Mouse (Mus musculus) liver, adult 2 months (tissue): ENCODE results near the gene Macf1. TPM values are rescaled to one million over a fixed set of nuclear protein-coding genes. Genes with fewer than 3 reads are reported as not detected.

Experiments
- DNase-seq: peaks from one replicate; pipeline ENCODE4 v3.0.0-alpha.2; 2011; ENCODE audit warnings: low read depth, low spot score; ENCODE audit errors: extremely low read depth
- H3K27ac ChIP-seq: fragments of 200-500 bp; replicated peaks from 2 replicates; pipeline ENCODE4 v1.5.1; 2012; ENCODE audit warnings: low read depth, mild to moderate bottlenecking, control low read depth, inconsistent platforms, low read length; ENCODE audit not compliant: insufficient read depth
- H3K27me3 ChIP-seq: fragments of 200-500 bp; 2 replicates; pipeline ENCODE4 v1.6.1; 2012; ENCODE audit warnings: mild to moderate bottlenecking, moderate library complexity, low read length, inconsistent platforms; ENCODE audit not compliant: control insufficient read depth, insufficient read depth
- H3K36me3 ChIP-seq: fragments of 200-500 bp; 2 replicates; pipeline ENCODE4 v1.6.1; 2012; ENCODE audit warnings: low read length, inconsistent platforms; ENCODE audit not compliant: control insufficient read depth, insufficient read depth
- H3K4me1 ChIP-seq: fragments of 200-500 bp; 2 replicates; pipeline ENCODE4 v1.6.1; 2011; ENCODE audit warnings: low read length; ENCODE audit not compliant: control insufficient read depth, insufficient read depth
- H3K4me3 ChIP-seq: fragments of 200-500 bp; 2 replicates; pipeline ENCODE4 v1.5.1; 2011; ENCODE audit warnings: low read depth, mild to moderate bottlenecking, control low read depth, low read length, moderate library complexity; ENCODE audit not compliant: insufficient read depth
- H3K79me2 ChIP-seq: fragments of 200-500 bp; 2 replicates; pipeline ENCODE4 v1.6.1; 2012; ENCODE audit warnings: inconsistent platforms, mild to moderate bottlenecking, low read length, moderate library complexity; ENCODE audit not compliant: control insufficient read depth, insufficient read depth
- H3K9ac ChIP-seq: fragments of 200-500 bp; 2 replicates; pipeline ENCODE4 v1.6.1; 2012; ENCODE audit warnings: low read depth, mild to moderate bottlenecking, control low read depth, inconsistent platforms, low read length
- CTCF ChIP-seq: fragments of 200-500 bp; IDR thresholded peaks from 2 replicates; pipeline ENCODE4 v1.5.1; 2011; ENCODE audit warnings: low read depth, low read length, control low read depth
- POLR2A ChIP-seq: fragments of 200-500 bp; IDR thresholded peaks from 2 replicates; pipeline ENCODE4 v1.6.1; 2011; ENCODE audit warnings: low read length, control low read depth; ENCODE audit not compliant: insufficient read depth; ENCODE audit errors: extremely low read depth
- WGBS: fragments of 180-500 bp; shearing (Covaris S2); methylation state at CpG from one replicate; pipeline ENCODE4 v1.1.7; 2018; 5-methylcytosine and 5-hydroxymethylcytosine counted together
- polyA plus RNA-seq: library from polyadenylated mRNA; depleted of rRNA; stranded (reverse); fragments of >200 nt; gene quantifications from 2 replicates; pipeline ENCODE4 v1.2.3, GENCODE M21; 2012; rRNA removed
- total RNA-seq: library from RNA; depleted of rRNA; stranded (reverse); fragments of >200 nt; gene quantifications from 2 replicates; pipeline ENCODE4 v1.2.3, GENCODE M21; 2014; rRNA removed

The Macf1 gene
- total and polyA plus RNA-seq, 2 experiments = 16.6 to 70.7 TPM

DNA sequence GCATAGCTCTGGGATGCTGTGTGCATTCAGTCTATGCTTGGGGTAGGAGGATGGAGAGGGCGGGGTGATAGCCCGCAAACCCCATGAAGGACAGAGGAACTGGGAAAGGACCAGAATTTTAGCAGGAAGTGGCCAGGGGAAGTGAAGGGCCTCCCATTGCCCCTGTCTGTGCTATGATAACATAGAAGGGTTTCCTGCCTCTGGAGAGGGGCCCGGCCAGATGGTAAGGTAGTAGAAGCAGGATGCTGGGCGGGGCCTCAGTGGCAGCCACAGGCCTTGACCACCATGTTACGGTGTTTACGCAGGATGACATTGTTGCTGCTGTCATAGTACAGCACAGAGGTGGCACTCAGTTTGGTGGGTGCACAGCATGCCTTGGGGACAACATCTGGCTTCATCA lies 371.1 kb downstream of the Macf1 start:
- Histone ChIP-seq H3K4me1 (no peaks in the 10 kb centered on the region), H3K27ac (no peak overlapping the region), H3K4me3 (no peak overlapping the region), H3K79me2 (no peaks in the 10 kb centered on the region), H3K9ac (no peak overlapping the region), H3K36me3 (no peaks in the 10 kb centered on the region), H3K27me3 (no peaks in the 10 kb centered on the region)
- TF ChIP-seq POLR2A (no peak), CTCF (no peak)
- no peak for DNase-seq
- 88% methylated on average over 6 of the region's 6 CpGs for WGBS

DNA sequence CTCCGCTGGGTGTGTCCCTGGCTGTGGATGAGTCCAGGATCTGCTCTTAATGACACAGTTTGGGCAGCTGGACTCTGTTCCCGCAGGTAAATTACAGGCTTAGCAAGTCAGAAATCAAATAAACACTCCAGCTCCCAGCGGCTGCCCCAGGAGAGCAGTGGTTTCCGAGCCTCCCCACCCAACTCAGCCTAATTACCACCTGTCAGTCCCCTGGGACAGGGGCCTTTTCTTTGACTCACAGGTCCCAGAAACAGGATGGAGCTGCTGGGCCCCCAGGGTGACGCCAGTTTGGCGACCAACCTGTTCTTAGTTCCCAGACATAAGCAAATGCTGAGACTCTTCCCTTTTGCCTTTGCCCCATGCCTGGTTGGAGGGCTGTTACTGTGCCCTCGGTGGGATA lies 372.3 kb downstream of the Macf1 start:
- Histone ChIP-seq H3K36me3 (no peaks in the 10 kb centered on the region), H3K4me3 (no peak overlapping the region), H3K79me2 (no peaks in the 10 kb centered on the region), H3K27ac (no peak overlapping the region), H3K27me3 (no peaks in the 10 kb centered on the region), H3K9ac (no peak overlapping the region), H3K4me1 (no peaks in the 10 kb centered on the region)
- no peak for DNase-seq
- no peak for TF ChIP-seq POLR2A
- TF ChIP-seq CTCF = no peak
- WGBS = 93% methylated on average over 7 of the region's 7 CpGs

DNA sequence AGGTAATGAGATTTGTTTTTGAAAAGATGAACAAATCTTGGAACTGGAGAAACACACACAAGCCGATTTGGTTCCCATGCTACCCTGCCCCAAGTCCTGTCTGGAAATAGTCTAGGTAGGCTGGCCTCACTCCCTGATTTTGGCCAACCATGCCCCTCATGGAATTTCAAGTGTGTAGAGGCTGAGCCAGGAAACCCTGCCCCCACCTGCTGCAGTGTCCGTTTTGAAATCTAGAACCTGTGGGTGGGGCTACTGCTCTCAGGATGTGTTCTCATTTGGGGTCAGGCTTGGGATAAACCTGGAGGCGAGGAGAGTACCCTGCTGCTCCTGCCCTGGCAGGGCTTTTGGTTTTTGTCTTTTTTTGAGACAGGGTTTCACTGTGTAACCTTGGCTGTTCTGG lies 375.9 kb downstream of the Macf1 start:
- WGBS = 45% methylated on average over 3 of the region's 3 CpGs
- TF ChIP-seq POLR2A = no peak
- TF ChIP-seq CTCF = no peak
- Histone ChIP-seq H3K27ac (no peak overlapping the region), H3K27me3 (no peaks in the 10 kb centered on the region), H3K4me1 (no peaks in the 10 kb centered on the region), H3K79me2 (no peaks in the 10 kb centered on the region), H3K36me3 (no peaks in the 10 kb centered on the region), H3K4me3 (no peak overlapping the region), H3K9ac (no peak overlapping the region)
- no peak for DNase-seq

DNA sequence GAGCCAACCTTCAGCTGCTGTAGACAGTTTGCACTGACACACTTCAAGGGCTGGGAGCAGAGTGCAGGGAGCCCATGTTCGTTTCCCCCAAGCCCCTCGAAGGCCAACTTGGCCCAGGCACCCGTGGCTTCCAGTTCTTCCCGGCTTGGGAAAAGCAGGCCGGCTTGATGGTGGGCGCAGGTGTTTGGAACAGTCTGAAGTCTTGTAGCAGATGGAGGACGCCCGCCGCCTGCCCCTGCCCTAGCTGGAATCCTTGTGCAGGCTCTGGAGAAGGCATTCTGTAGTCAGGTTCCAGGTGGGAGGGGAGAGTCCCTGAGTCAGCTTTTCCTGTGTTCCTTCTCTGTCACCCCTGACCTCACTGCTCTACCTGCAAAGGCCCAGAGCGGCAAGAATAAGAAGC lies 377.2 kb downstream of the Macf1 start:
- WGBS = 92% methylated on average over 10 of the region's 10 CpGs
- no peaks in the 10 kb centered on the region for H3K4me1 ChIP-seq
- TF ChIP-seq POLR2A = no peak
- TF ChIP-seq CTCF = no peak
- DNase-seq = no peak
- H3K27ac ChIP-seq = no peak overlapping the region
- H3K79me2 ChIP-seq = no peaks in the 10 kb centered on the region
- H3K36me3 ChIP-seq = peaks cover 4% of the 10 kb centered on the region
- no peak overlapping the region for H3K9ac ChIP-seq
- H3K27me3 ChIP-seq = no peaks in the 10 kb centered on the region
- no peak overlapping the region for H3K4me3 ChIP-seq

DNA sequence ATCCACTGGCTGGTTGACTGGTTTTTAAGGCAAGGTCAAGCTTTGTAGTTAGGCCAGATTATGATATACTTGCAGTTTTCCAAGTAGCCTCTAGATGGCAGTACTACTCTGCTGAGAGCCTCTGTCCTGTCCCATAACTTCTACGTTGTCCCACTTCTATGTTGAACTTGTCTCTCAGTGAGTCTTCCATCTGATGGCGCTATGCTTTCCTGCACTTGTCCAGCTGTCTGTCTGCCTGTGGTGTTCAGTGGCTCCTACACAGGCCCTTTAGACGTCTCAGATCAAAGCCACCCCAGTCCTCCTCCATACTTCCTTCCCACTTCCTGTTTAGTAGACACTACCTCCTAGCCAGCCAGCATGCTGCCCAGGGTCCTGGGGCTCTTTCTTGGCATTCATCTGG lies 378.4 kb downstream of the Macf1 start:
- Histone ChIP-seq H3K27me3 (no peaks in the 10 kb centered on the region), H3K4me1 (no peaks in the 10 kb centered on the region), H3K27ac (no peak overlapping the region), H3K36me3 (peaks cover 4% of the 10 kb centered on the region), H3K4me3 (no peak overlapping the region), H3K79me2 (no peaks in the 10 kb centered on the region), H3K9ac (no peak overlapping the region)
- 48% methylated on average over 3 of the region's 3 CpGs for WGBS
- peak; percentile 60 for TF ChIP-seq CTCF
- TF ChIP-seq POLR2A = no peak
- DNase-seq = peak; percentile 54

Other genes starting within 250 kb of the Macf1 start
- gene Ndufs5, start 33.8 kb upstream of the Macf1 start, total RNA-seq = 135 and 170 TPM in 2 replicates
- gene Ndufs5, start 33.8 kb upstream of the Macf1 start, polyA plus RNA-seq = 41.1 and 84.0 TPM in 2 replicates
- gene Akirin1, start 66.0 kb upstream of the Macf1 start, total RNA-seq = 12.2 and 14.4 TPM in 2 replicates
- gene Akirin1, start 66.0 kb upstream of the Macf1 start, polyA plus RNA-seq = 13.0 TPM in 2 replicates
- 0.28 TPM in 1 of 2 replicates, not detected in the other for gene Rhbdl2, start 103.5 kb upstream of the Macf1 start, total RNA-seq
- gene Rhbdl2, start 103.5 kb upstream of the Macf1 start, polyA plus RNA-seq = not detected in 2 replicates
- gene 4933427I04Rik, start 175.3 kb upstream of the Macf1 start, total RNA-seq = not detected in 2 replicates
- gene 4933427I04Rik, start 175.3 kb upstream of the Macf1 start, polyA plus RNA-seq = not detected in 2 replicates
- 17.8 and 18.5 TPM in 2 replicates for gene Mycbp, start 220.5 kb upstream of the Macf1 start, total RNA-seq
- 10.3 and 15.8 TPM in 2 replicates for gene Mycbp, start 220.5 kb upstream of the Macf1 start, polyA plus RNA-seq
- 32.7 and 41.6 TPM in 2 replicates for gene Rragc, start 233.1 kb upstream of the Macf1 start, total RNA-seq
- gene Rragc, start 233.1 kb upstream of the Macf1 start, polyA plus RNA-seq = 26.1 and 27.3 TPM in 2 replicates
- gene 4930535I16Rik, start 233.7 kb upstream of the Macf1 start, total RNA-seq = not detected in 2 replicates
- 0.21 TPM in 1 of 2 replicates, not detected in the other for gene 4930535I16Rik, start 233.7 kb upstream of the Macf1 start, polyA plus RNA-seq